Mouse (Mus musculus): ENCODE data around the gene Vmn2r90.
"Not testable (repeated sequence)": the region's sequence is repeated elsewhere in the genome, so short reads cannot be mapped to it uniquely, and the experiment has no call there.

Vmn2r90 gene

DNA sequence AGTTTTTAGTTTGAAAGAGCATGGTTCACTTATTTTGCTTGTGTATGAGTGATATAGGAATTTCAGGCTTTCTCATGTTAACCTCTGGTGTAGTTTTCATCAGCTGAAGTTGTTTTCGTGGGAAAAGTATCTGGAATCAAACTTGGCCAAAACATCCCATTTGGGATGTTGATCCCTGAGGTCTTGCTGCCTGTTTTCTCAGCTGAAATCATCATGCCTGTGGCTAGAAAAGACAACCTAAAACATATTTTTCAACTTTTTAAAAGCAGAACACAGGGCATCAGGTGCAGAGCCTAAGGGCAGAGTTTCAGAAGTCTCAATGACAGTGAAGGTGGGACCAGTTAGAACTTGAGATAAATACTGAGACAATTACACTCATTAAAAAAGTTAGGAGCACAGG is at the start of gene Vmn2r90:
TSS of gene Vmn2r90 (plus strand) at position 301 of the 400 bp plus-strand sequence.
- no peak for DNase-seq (ENCODE audit: low read depth, low spot score)

DNA sequence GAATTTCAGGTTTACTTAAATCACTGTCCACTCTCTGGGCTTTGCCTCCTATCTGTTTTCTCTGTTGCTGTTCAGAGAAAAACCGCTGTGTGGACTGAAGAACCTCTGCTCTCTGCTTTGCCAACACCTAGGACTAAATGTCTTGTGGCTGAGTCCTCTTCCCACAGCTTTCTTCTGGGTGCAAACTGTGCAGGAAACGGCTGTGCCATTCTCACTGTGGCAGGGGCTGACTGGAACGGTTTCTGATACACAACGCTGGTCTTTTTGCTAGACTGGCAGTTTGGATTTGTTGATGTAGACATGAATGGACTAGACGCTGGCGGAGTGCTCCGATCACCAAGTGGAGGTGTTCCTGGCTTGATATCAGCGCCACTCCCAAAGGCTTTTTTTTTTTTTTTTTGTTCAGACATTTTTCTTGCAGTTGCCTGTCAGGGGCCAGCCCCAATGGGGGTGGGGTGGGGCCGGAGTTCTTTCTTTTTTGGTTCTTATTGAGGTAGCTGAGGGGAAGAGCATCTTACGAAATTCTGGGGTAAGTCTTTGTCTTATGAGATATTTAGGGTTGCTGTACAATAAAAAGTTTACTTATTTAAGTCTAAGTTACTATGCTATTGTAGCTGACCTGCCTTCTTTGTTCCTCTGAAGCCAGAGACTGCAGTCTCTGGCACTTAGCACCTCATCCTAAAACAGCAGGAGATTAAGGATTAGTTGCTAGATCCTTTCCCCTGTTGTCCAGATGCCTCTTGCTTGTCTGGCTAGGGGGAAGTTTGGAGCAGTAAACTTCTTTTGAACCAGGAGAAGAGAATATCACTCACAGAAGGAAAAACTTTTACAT is 48.3 kb upstream of the Vmn2r90 start:
- no peak for DNase-seq (ENCODE audit: low read depth, low spot score)

DNA sequence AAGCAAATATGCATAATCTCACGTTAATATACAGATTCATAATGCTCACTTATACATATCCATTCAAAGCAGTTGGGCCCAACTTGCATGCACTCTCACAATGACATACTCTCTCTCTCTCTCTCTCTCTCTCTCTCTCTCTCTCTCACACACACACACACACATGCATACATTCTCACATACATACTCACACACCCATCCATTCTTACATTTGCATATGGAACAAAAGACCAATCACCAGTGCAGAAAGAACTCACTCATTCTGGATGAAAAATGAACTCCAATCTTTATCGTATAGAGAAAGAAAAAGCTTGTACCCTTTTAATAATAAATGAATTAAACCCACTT is 47.7 kb upstream of the Vmn2r90 start:
- DNase-seq (ENCODE audit: low read depth, low spot score): no peak

DNA sequence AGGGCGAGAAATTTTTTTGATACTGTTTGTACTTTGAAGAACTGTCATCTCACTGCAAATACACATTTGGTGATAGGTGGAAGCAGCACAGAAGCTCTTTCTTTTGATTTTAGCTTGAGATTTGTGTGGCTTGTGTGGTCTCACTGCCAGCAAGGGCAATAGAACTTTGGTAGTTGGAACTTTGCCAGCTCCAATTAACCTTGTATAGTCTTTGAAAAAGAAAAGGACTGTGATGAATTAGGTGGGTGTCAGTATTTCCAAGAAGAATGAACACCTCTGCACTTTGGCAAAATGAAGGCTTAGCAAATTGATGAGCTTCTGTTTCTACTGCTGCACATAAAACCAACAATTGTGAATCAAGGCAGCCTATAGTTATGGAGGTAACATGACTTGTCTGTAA is 24.8 kb upstream of the Vmn2r90 start:
- DNase-seq (ENCODE audit: low read depth, low spot score): no peak

DNA sequence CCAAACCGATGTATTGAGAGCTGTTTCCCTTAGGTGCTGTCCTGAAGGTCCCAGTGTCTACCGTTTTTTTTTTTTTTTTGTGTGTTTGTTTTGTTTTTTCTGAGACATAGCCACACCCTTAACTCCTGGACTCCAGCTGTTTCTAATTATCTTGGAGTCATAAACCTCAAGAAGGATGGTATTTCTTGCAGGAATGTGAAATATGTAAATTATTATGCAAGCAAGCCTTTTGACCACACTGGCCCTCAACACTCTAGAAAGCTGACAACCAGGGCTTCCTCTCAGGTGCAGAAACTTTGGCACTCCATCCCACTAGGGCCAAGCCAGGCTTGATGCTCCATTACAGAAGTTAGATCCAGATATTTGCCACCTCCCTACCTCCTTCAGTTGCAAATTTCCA is 12.9 kb upstream of the Vmn2r90 start:
- peak; percentile 91 for DNase-seq (ENCODE audit: low read depth, low spot score)

- DNase-seq (ENCODE audit: low read depth, low spot score): not testable (repeated sequence)
These were observed 28.8 kb downstream of the Vmn2r90 start for GRCm38 (mm10) chr17:17732396-17732795.

DNA sequence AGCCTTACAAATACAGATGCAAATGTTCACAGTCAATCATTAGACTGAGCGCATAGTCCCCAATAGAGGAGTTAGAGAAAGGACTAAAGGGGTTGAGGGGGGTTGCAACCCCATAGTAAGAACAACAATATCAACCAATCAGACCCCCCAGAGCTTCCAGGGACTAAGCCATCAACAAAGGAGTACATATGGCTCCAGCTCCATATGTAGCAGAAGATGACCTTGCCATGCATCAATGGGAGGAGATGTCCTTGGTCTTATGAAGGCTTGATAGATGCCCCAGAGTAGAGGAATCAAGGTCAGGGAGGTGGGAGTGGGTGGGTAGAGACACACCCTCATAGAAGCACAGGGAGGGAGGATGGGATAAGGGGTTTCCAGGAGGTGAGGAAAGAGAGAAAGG is 35.1 kb downstream of the Vmn2r90 start:
- DNase-seq (ENCODE audit: low read depth, low spot score): no peak

DNA sequence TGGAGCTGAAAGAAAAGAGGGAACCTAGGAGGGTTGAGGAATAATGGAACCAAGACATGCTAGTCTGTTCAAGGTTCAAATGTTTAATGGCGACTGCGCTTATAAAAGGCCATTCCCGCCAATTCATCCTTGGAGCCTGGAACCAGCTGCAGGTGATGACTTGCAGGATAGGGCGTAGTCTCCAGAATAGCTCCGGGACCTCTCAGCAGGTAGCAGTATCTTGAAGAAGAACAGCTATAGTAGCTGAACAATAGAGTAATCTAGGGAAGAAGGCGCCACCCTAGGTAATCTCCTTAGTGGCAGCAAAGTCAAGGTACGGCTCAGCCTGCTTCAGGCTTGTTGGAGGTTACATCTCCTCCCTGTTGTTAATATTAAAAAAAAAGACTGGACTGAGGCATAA is 35.8 kb downstream of the Vmn2r90 start:
- DNase-seq (ENCODE audit: low read depth, low spot score): not testable (repeated sequence)

DNA sequence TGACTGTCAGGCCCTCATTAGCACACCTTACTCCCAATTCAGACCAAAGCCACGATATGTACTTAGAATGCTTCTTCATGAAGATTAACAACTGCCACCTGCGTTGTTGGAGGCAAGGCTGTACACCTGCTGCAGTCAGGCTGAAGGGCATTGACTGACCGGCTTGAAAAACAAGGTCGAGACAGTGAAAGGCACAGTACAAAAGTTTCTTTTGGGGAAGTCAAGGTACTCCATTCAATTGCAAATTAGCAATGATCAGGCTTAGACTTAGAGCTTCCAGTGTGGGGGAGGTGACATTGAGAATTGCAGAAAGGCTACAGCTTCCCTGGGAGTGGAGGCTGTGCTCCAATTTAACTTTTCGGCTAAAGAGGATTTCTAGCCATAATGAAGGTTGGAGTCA is 36.4 kb downstream of the Vmn2r90 start:
- DNase-seq (ENCODE audit: low read depth, low spot score): not testable (repeated sequence)

GRCm38 (mm10) chr17:17741516-17741915 is 38.0 kb downstream of the Vmn2r90 start:
- peak; percentile 64 for DNase-seq (ENCODE audit: low read depth, low spot score)

GRCm38 (mm10) chr17:17749371-17749770 is 45.8 kb downstream of the Vmn2r90 start:
- peak; percentile 88 for DNase-seq (ENCODE audit: low read depth, low spot score)

GRCm38 (mm10) chr17:17762614-17763293 is 59.2 kb downstream of the Vmn2r90 start:
- DNase-seq (ENCODE audit: low read depth, low spot score): no peak

DNA sequence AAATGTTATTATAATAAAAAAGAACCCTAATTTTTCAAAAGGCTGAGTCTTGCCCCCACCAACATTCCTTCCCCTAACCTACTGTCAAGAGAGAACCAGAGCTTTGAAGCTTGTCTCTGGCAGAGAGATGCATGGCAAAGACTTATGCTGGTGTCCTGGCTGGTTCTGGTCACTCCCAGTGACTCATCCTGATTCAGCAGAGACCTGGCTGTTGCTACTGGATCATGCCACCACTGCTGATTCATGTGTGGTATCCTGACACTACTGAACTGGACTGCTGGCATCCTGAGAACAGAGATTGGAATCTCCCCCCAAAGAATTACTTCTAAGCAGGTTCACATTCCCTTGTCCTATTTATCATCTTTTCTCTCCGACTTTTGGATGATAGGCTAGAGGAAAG is 60.7 kb downstream of the Vmn2r90 start:
- DNase-seq (ENCODE audit: low read depth, low spot score): peak; percentile 93

GRCm38 (mm10) chr17:17766481-17766880 is 62.9 kb downstream of the Vmn2r90 start:
- peak; percentile 96 for DNase-seq (ENCODE audit: low read depth, low spot score)

Measured in 3T3-L1 (cell line).